Mouse (Mus musculus): ENCODE results near the gene Apobec1.

- no peak for TF ChIP-seq POLR2A (IDR thresholded peaks at IDR 0.05; ENCODE audit: low read depth, low read length)
- no peak for TF ChIP-seq HCFC1 (IDR thresholded peaks at IDR 0.05; ENCODE audit: low read depth, low read length)
- no peak for TF ChIP-seq IRF4 (IDR thresholded peaks at IDR 0.05; ENCODE audit: low read depth, low read length)
- TF ChIP-seq CTCF (conservative IDR thresholded peaks at IDR 0.05 in 1 of 2, IDR thresholded peaks at IDR 0.05 in 1 of 2; ENCODE audit: low read depth in 2 of 2, low read length in 2 of 2): no peak
- TF ChIP-seq POLR2AphosphoS2 (IDR thresholded peaks at IDR 0.05; ENCODE audit: low read depth, low read length): no peak
- TF ChIP-seq MXI1 (IDR thresholded peaks at IDR 0.05; ENCODE audit: low read depth, low read length): no peak
- TF ChIP-seq ETS1 (conservative IDR thresholded peaks at IDR 0.05; ENCODE audit: low read depth, low read length): peak; percentile 70
- no peak for TF ChIP-seq MEF2A (IDR thresholded peaks at IDR 0.05; ENCODE audit: borderline replicate concordance, low read depth, low read length)
- TF ChIP-seq NELFE (IDR thresholded peaks at IDR 0.05; ENCODE audit: low read depth, low read length): no peak
Measured at GRCm38 (mm10) chr6:122570695-122571616, 31.3 kb downstream of the Apobec1 start.

All from CH12.LX (cell line).